Comparison of ENCODE assay signal across 23 mouse cellular contexts in genomic region chr10:25541097-25541496, GRCm38 (mm10). TPM values are rescaled to one million over a fixed set of nuclear protein-coding genes. Genes with fewer than 3 reads are reported as not detected.
"Had no signal": no experiment of that assay in that cellular context is flagged by ENCODE, and none has a peak within 500 bp of the region (broad histone marks: within the 10 kb centered on the region; RNA-seq: fewer than 3 reads in every experiment).

No protein-coding gene starts in this region.

- DNase-seq: gastrocnemius, adult 2 months; gastrocnemius, postnatal 10 days; gastrocnemius, postnatal 25 days; heart, postnatal 10 days; heart, postnatal 4 days; kidney, adult 18-20 months; kidney, adult 8-10 months; kidney, postnatal 10 days; kidney, postnatal 25 days; kidney, postnatal 4 days; layer of hippocampus, adult 9-11 months; layer of hippocampus, postnatal 36 days; left cerebral cortex, postnatal 4 days had no signal

RNA-seq across cellular contexts. Expression of gene Smlr1, which starts 5.0 kb away (rescaled TPM):
- total RNA-seq: gastrocnemius, adult 2 months; gastrocnemius, postnatal 10 days; gastrocnemius, postnatal 25 days; gastrocnemius, postnatal 4 days; granulocyte monocyte progenitor cell, adult 5-6 weeks; heart, adult 8-10 months; heart, postnatal 10 days; heart, postnatal 25 days; heart, postnatal 4 days; layer of hippocampus, adult 18-20 months; layer of hippocampus, adult 8-10 months; layer of hippocampus, postnatal 36 days; left cerebral cortex, adult 18-20 months; left cerebral cortex, adult 8-10 months; left cerebral cortex, postnatal 10 days; left cerebral cortex, postnatal 25 days; left cerebral cortex, postnatal 4 days had no signal
